Mouse (Mus musculus) midbrain, embryonic 16.5 days (tissue): ENCODE measurements around the gene Slc9a5. TPM values are rescaled to one million over a fixed set of nuclear protein-coding genes. Genes with fewer than 3 reads are reported as not detected.

Source experiments
- ATAC-seq: fragments of 200-750 bp; cut with Nextera tagmentation; 2 replicates; pipeline ENCODE4 v1.8.0; 2017; ENCODE audit warnings: moderate TSS enrichment
- H3K27ac ChIP-seq: fragments of 300-500 bp; sonication (generic); 2 replicates; pipeline ENCODE4 v1.5.1; 2014; ENCODE audit warnings: mild to moderate bottlenecking, low read length, mixed read lengths
- H3K27me3 ChIP-seq: fragments of 300-500 bp; sonication (generic); 2 replicates; pipeline ENCODE4 v1.6.1; 2014; ENCODE audit warnings: low read depth, low read length, mixed read lengths; ENCODE audit not compliant: control insufficient read depth, insufficient read depth
- H3K36me3 ChIP-seq: fragments of 300-500 bp; sonication (generic); 2 replicates; pipeline ENCODE4 v1.6.1; 2014; ENCODE audit warnings: mild to moderate bottlenecking, low read length, moderate library complexity, mixed read lengths; ENCODE audit not compliant: control insufficient read depth, insufficient read depth
- H3K4me1 ChIP-seq: fragments of 300-500 bp; sonication (generic); 2 replicates; pipeline ENCODE4 v1.6.1; 2014; ENCODE audit warnings: mild to moderate bottlenecking, low read length, mixed read lengths; ENCODE audit not compliant: control insufficient read depth, insufficient read depth
- H3K4me2 ChIP-seq: fragments of 300-500 bp; sonication (generic); 2 replicates; pipeline ENCODE4 v1.6.1; 2014; ENCODE audit warnings: mild to moderate bottlenecking, low read length, mixed read lengths
- H3K4me3 ChIP-seq: fragments of 300-500 bp; sonication (generic); 2 replicates; pipeline ENCODE4 v1.5.1; 2014; ENCODE audit warnings: low read depth, mild to moderate bottlenecking, low read length, moderate library complexity, mixed read lengths
- H3K9ac ChIP-seq: fragments of 300-500 bp; sonication (generic); 2 replicates; pipeline ENCODE4 v1.6.1; 2014; ENCODE audit warnings: low read depth, low read length, mixed read lengths
- H3K9me3 ChIP-seq: fragments of 300-500 bp; sonication (generic); replicated peaks from 2 replicates; pipeline ENCODE4 v1.6.1; 2014; ENCODE audit warnings: mild to moderate bottlenecking, low read length, mixed read lengths; ENCODE audit not compliant: control insufficient read depth, poor library complexity, severe bottlenecking
- WGBS: fragments of 180-500 bp; shearing (Covaris S2); extraction: QIAGEN DNeasy Blood & Tissue Kit; methylation state at CpG from one replicate; pipeline ENCODE4 v1.1.7; 2014; 5-methylcytosine and 5-hydroxymethylcytosine counted together
- polyA plus RNA-seq: library from polyadenylated mRNA; unstranded; fragments of >200 nt; fragmentation: Nextera tagmentation; extraction: Ambion mirVana; gene quantifications from 2 replicates; pipeline ENCODE4 v1.2.1, GENCODE M21; 2015

Slc9a5 gene
- polyA plus RNA-seq, 1 experiment from 2014 or later, result 15.1 TPM

DNA sequence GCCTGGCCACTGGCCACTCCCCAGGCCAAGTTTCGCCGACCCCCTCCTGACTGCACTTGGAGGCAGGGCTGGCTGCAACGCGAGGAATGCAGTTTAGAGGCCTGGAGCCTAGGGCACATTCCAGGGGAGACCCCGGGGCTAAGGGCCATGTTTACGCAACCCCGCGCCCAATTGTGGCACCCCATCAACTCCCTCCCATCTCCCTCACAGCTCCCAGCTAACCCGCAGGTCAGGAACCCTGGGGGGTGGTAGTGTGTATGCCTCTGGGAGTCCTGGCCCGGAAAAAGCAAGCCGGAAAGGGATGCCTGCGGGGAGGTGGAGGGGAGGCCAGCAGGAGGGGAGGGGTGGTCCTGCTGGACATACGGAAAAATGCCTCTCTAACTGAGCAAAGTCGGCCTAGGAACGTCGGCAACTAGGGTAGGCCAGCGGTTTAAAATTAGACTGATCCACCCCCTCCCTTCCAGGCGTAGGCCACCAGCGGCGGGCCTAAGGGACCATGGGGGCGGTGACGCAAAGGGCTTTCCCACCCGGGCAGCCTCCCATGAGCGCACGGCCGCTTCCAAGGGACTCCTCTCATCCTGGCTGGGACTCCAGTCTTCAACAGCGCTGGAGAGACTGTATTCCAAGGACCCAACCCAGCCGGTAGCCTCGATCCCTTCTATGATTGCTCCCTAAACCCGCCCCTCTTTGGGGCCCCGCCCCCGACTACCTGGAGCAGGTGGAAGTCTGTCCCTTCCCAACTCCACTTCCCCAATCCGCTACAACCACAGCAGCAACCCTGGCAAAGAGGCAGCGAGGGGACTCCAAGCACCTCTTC lies 1.8 kb upstream of the Slc9a5 start:
- Histone ChIP-seq H3K9me3 (no peaks in the 10 kb centered on the region), H3K9ac (peak overlapping the region; percentile 11), H3K36me3 (no peaks in the 10 kb centered on the region), H3K4me2 (peak overlapping the region; percentile 93), H3K27me3 (peaks cover 12% of the 10 kb centered on the region; the same call in 1 of the 2 replicates), H3K4me1 (peaks cover 14% of the 10 kb centered on the region; the same call in 1 of the 2 replicates), H3K4me3 (peak overlapping the region; percentile 67), H3K27ac (no peak overlapping the region)
- under 1% methylated on average over 34 of the region's 34 CpGs for WGBS
- ATAC-seq, result peak; percentile 16

DNA sequence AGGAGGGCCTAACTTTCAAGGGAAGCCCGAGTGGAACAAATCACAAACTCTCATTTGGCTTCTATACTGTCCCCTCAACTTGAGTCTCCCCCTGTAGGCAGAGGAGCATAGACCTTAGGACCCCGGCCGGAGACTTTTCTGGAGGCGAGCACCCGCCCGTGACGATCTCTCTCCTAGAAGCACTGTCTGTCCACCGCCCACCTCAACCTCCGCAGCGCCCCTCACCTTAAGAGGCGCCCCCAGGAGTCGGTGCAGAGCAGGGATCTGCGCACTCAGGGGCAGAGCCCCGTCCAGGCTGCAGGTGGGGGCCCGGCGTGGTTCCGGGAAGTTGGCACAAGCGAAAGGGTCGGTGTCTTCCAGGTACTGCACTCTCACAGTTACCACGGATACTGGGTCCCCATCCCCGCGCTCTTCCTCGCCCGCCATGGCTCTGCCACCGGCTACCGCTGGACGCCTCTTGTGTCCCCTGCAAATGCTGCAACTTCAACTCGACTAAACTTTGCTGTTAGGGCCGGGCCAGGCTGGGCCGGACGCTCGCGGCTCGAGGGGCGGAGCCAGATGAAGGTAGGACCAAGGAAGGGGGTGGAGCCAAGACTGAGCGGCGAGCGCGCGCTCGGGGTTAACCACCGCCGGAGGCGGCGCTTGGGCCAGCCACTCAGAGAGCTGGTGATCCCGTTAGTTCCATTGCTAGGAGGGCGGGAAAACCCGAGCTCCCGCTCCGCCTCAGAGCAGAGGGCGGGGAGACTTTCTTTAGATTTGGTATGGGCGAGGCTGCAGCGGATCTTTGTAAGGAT lies 1.0 kb upstream of the Slc9a5 start, which contains the start of gene Fhod1:
TSS of gene Fhod1 (minus strand) at position 526 of the 794 bp plus-strand sequence.
- Histone ChIP-seq H3K27ac (peak within 1 kb of the TSS; percentile 81), H3K27me3 (peaks cover 12% of the 10 kb centered on the region; the same call in 1 of the 2 replicates), H3K9me3 (no peaks in the 10 kb centered on the region), H3K4me3 (peak within 1 kb of the TSS; percentile 67), H3K4me1 (peaks cover 14% of the 10 kb centered on the region; the same call in 1 of the 2 replicates), H3K36me3 (no peaks in the 10 kb centered on the region), H3K9ac (peak within 1 kb of the TSS; percentile 80), H3K4me2 (peak within 1 kb of the TSS; percentile 93)
- WGBS, result under 1% methylated on average over 53 of the region's 53 CpGs
- ATAC-seq, result peak; percentile 84

DNA sequence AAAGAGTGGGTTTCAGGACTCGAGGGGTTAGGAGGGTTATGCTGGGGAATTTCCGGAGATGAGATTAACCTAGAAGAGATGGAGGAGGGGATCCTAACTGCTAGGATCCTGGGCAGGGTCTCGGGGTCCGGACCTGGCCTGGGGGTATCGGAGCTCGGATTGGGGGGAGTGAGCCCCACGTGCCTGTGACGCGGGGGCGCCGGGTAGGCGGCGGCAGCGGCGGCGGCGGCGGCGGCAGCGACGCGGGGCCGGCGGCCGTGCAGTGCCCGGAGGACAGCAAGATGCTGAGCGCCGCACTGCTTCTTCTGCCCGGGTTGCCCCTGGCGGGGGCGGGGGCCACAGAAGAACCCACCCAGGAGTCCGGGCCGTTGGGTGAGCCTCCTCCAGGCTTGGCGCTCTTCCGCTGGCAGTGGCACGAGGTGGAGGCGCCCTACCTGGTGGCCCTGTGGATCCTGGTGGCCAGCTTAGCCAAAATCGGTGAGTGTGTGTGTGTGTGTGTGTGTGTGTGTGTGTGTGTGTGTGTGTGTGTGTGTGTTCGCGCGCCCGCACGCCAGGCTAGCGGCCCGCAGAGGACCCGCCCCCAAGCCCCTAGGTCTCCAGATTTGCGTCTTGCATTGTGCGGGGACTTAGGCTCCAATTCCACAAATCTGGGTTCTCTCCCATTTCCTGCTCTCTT lies 591 bp downstream of the Slc9a5 start:
- ATAC-seq, result peak; percentile 50
- peak overlapping the region; percentile 93 for H3K4me2 ChIP-seq
- H3K4me1 ChIP-seq, result peaks cover 14% of the 10 kb centered on the region; the same call in 1 of the 2 replicates
- peaks cover 12% of the 10 kb centered on the region; the same call in 1 of the 2 replicates for H3K27me3 ChIP-seq
- H3K4me3 ChIP-seq, result peak overlapping the region; percentile 67
- H3K36me3 ChIP-seq, result no peaks in the 10 kb centered on the region
- H3K9ac ChIP-seq, result peak overlapping the region; percentile 80
- peak overlapping the region; percentile 81 for H3K27ac ChIP-seq
- no peaks in the 10 kb centered on the region for H3K9me3 ChIP-seq
- under 1% methylated on average over 31 of the region's 48 CpGs for WGBS

DNA sequence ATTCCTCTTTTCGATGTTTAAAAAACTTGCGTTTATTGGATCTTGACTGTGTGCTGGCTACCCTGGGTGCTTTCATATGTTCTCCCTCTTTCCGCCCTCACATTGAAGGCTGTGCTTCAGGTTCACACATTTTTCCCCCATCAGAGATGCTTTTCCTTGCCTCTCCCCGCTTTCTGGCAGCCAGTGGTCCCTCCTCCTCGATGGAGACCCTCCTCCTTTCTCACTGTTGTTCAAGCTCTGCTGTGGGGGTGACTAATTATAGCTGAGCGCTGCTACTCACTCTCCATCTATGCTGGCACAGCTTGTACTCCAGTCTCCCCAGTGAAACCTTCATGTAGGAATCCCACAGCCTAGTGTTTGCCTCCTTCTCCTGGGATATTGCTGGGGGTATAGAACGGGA lies 1.5 kb downstream of the Slc9a5 start:
- ATAC-seq, result no peak
- peak overlapping the region; percentile 3; the same call in 1 of the 2 replicates for H3K9ac ChIP-seq
- 36% methylated on average over 7 of the region's 7 CpGs for WGBS
- H3K9me3 ChIP-seq, result no peaks in the 10 kb centered on the region
- peak overlapping the region; percentile 67 for H3K4me3 ChIP-seq
- peaks cover 14% of the 10 kb centered on the region; the same call in 1 of the 2 replicates for H3K4me1 ChIP-seq
- peaks cover 12% of the 10 kb centered on the region; the same call in 1 of the 2 replicates for H3K27me3 ChIP-seq
- H3K36me3 ChIP-seq, result no peaks in the 10 kb centered on the region
- peak overlapping the region; percentile 93 for H3K4me2 ChIP-seq
- H3K27ac ChIP-seq, result no peak overlapping the region

DNA sequence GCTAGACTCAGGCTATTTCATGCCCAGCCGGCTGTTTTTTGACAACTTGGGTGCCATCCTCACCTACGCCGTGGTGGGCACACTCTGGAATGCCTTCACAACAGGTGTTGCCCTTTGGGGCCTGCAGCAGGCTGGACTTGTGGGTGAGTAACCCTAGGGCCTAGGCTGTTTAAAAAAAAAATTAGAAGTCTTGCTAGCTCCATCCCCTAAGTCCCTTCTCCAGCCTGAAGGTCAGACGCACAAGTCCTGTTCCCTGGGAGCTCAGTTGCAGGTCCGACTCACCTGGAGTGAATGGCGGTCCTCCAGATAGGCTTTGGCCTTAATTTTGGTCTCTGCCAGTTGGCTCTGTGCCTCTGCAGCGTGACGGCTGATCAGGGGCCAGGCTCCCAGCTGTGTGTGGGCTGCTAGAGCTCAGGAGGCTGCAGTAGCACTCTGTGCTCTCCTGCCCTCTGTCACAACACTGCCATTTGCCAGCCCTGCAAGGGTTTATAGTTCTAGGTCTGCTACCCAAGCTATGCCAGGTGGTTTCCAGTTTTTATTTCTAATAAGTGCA lies 5.0 kb downstream of the Slc9a5 start:
- Histone ChIP-seq H3K4me1 (peaks cover 8% of the 10 kb centered on the region; the same call in 1 of the 2 replicates), H3K9ac (no peak overlapping the region), H3K27ac (no peak overlapping the region), H3K27me3 (no peaks in the 10 kb centered on the region), H3K36me3 (peaks cover 11% of the 10 kb centered on the region; the same call in 1 of the 2 replicates), H3K4me3 (no peak overlapping the region), H3K9me3 (no peaks in the 10 kb centered on the region), H3K4me2 (no peak overlapping the region)
- WGBS, result 76% methylated on average over 8 of the region's 8 CpGs
- no peak for ATAC-seq

DNA sequence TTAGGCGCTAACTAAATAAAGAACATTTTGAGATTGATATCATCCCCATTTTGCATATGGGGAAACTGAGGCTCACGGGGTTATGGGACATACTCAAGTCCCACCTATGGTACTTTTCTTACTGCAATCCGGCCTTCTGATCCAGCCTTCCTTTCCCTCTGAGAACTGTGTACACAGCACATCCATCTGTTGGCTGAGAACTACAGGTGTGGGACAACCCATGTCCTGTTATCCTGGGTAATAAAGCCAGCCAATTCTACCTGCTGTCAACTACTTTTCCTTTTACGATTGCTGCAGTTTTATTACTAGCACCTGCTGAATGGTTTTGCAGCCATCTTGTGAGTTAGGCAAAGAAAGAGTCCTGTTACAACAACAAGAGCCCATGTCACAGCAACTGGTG lies 5.9 kb downstream of the Slc9a5 start:
- Histone ChIP-seq H3K36me3 (peaks cover 11% of the 10 kb centered on the region; the same call in 1 of the 2 replicates), H3K9ac (no peak overlapping the region), H3K9me3 (no peaks in the 10 kb centered on the region), H3K27me3 (no peaks in the 10 kb centered on the region), H3K4me1 (peaks cover 8% of the 10 kb centered on the region; the same call in 1 of the 2 replicates), H3K4me2 (no peak overlapping the region), H3K27ac (no peak overlapping the region), H3K4me3 (no peak overlapping the region)
- ATAC-seq, result no peak
- WGBS, result 88% methylated on average over 4 of the region's 4 CpGs

DNA sequence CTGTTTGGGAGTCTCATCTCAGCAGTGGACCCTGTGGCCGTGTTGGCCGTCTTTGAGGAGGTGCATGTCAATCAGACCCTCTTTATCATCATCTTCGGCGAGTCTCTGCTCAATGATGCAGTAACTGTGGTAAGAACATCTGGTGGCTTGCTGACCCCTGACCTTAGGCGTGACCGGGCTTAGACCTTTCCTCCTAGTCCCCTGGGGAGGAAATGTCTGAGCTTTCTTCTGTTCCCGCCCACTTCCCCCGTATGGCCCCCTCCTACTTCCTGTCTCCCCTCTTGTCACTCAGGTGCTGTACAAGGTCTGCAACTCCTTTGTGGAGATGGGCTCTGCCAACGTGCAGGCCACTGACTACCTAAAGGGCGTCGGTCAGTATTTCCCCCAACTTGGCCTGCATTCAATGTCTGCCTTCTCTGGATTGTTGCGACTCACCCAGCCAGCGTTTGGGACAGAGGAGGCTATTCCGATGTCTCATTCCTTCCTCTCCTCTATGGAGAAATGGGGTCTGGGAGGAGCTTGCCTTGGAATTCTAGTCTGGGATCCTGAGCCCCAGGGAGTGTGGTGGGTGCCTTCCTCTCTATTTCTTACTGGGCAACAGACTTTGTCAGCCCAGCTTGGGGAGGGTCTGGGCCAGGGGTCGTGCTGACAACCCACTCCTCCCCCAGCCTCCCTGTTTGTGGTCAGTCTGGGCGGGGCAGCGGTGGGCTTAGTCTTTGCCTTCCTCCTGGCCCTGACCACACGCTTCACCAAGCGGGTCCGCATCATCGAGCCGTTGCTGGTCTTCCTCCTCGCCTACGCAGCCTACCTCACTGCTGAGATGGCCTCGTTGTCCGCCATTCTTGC lies 6.8 kb downstream of the Slc9a5 start:
- H3K9me3 ChIP-seq, result no peaks in the 10 kb centered on the region
- H3K27ac ChIP-seq, result no peak overlapping the region
- 66% methylated on average over 26 of the region's 26 CpGs for WGBS
- H3K27me3 ChIP-seq, result no peaks in the 10 kb centered on the region
- no peak overlapping the region for H3K4me3 ChIP-seq
- peaks cover 6% of the 10 kb centered on the region; the same call in 1 of the 2 replicates for H3K4me1 ChIP-seq
- H3K4me2 ChIP-seq, result no peak overlapping the region
- peaks cover 11% of the 10 kb centered on the region; the same call in 1 of the 2 replicates for H3K36me3 ChIP-seq
- no peak overlapping the region for H3K9ac ChIP-seq
- ATAC-seq, result no peak
